Mouse (Mus musculus) ES-E14 (cell line): Measurements from ENCODE around the gene Timmdc1.

Source experiments
- CHD2 ChIP-seq: IDR thresholded peaks from 2 replicates; pipeline ENCODE4 v1.6.1; 2014; ENCODE audit warnings: mild to moderate bottlenecking, low read depth, low read length, inconsistent platforms
- MAFK ChIP-seq: IDR thresholded peaks from 2 replicates; pipeline ENCODE4 v1.6.1; 2014; ENCODE audit warnings: mild to moderate bottlenecking, low read depth, low read length, inconsistent platforms; ENCODE audit not compliant: insufficient read depth
- ZNF384 ChIP-seq: IDR thresholded peaks from 2 replicates; pipeline ENCODE4 v1.6.1; 2012; ENCODE audit warnings: low read depth, low read length, inconsistent platforms

DNA sequence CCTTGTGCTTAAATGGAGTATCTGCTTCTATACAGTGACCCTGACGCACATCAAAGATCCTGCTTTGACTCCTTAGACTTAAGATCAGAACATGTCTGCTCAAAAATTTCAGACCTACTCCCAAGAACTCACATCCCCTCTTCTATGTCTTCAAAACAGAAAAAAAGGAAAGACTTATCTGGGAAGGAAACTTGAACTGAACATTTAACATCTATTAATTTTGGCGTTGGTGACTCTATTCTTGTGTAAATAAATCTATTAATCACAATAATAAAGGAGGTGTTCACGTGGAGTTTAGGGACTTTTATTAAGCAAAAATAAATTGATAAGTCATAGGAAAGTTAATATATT is 69.3 kb downstream of the Timmdc1 start:
- TF ChIP-seq MAFK, result no peak
- TF ChIP-seq ZNF384, result no peak
- no peak for TF ChIP-seq CHD2
